ENCODE assay signal across 22 mouse cellular contexts in genomic region chr10:64543647-64544046, GRCm38 (mm10).
DNase-seq lines count a peak whose midpoint lies in the region; ATAC-seq lines count a peak whose summit lies in the region.
"Had no signal": no experiment of that assay in that cellular context is flagged by ENCODE, and none has a peak within 500 bp of the region (broad histone marks: within the 10 kb centered on the region; RNA-seq: fewer than 3 reads in every experiment).

No protein-coding gene starts in this region.

- no peak overlapping the region for H3K27ac ChIP-seq in hindbrain, embryonic 11.5 days (ENCODE audit: low read depth, low read length)
- H3K27ac ChIP-seq in hindbrain, embryonic 13.5 days: no peak overlapping the region
- H3K27ac ChIP-seq in neural tube, embryonic 11.5 days (ENCODE audit: low read depth, low read length): no peak overlapping the region
- H3K27ac ChIP-seq in neural tube, embryonic 15.5 days (replicated peaks): no peak overlapping the region
- no peak overlapping the region for H3K27ac ChIP-seq in forebrain, embryonic 16.5 days (ENCODE audit: low read length)
- H3K27ac ChIP-seq: embryonic facial prominence, embryonic 10.5 days; liver, embryonic 15.5 days had no signal

- peak; percentile 75 for ATAC-seq in hindbrain, embryonic 11.5 days (ENCODE audit: low FRiP score)
- no peak for ATAC-seq in hindbrain, embryonic 13.5 days (ENCODE audit: low FRiP score)
- ATAC-seq in neural tube, embryonic 11.5 days (ENCODE audit: insufficient read depth, low FRiP score, low TSS enrichment): peak; percentile 77
- no peak for ATAC-seq in neural tube, embryonic 15.5 days (ENCODE audit: low FRiP score)
- ATAC-seq in forebrain, embryonic 16.5 days: peak; percentile 83
- ATAC-seq: activated CD4-positive, CD25-positive, alpha-beta regulatory T cell, adult 4 months; lung, postnatal 0 days; Patski had no signal

- no peaks in the 10 kb centered on the region for H3K27me3 ChIP-seq in hindbrain, embryonic 11.5 days (ENCODE audit: control insufficient read depth, insufficient read depth, low read length)
- H3K27me3 ChIP-seq in hindbrain, embryonic 13.5 days: no peaks in the 10 kb centered on the region
- no peaks in the 10 kb centered on the region for H3K27me3 ChIP-seq in neural tube, embryonic 11.5 days (ENCODE audit: control insufficient read depth, insufficient read depth, low read length)
- H3K27me3 ChIP-seq in neural tube, embryonic 15.5 days (replicated peaks): no peaks in the 10 kb centered on the region
- no peaks in the 10 kb centered on the region for H3K27me3 ChIP-seq in forebrain, embryonic 16.5 days (replicated peaks; ENCODE audit: control insufficient read depth, insufficient read depth, low read length)
- H3K27me3 ChIP-seq: liver, embryonic 15.5 days; megakaryocyte, embryonic 14.5 days; Patski had no signal

- H3K4me2 ChIP-seq in hindbrain, embryonic 11.5 days (replicated peaks; ENCODE audit: low read depth, low read length): no peak overlapping the region
- no peak overlapping the region for H3K4me2 ChIP-seq in hindbrain, embryonic 13.5 days
- H3K4me2 ChIP-seq in neural tube, embryonic 11.5 days (ENCODE audit: low read depth): no peak overlapping the region
- no peak overlapping the region for H3K4me2 ChIP-seq in neural tube, embryonic 15.5 days
- no peak overlapping the region for H3K4me2 ChIP-seq in forebrain, embryonic 16.5 days (ENCODE audit: low read length)
- H3K4me2 ChIP-seq: heart, embryonic 11.5 days; liver, embryonic 15.5 days had no signal

- H3K4me3 ChIP-seq in hindbrain, embryonic 11.5 days (ENCODE audit: low read depth, low read length): no peak overlapping the region
- H3K4me3 ChIP-seq in hindbrain, embryonic 13.5 days: no peak overlapping the region
- no peak overlapping the region for H3K4me3 ChIP-seq in neural tube, embryonic 11.5 days (ENCODE audit: low read depth, low read length)
- no peak overlapping the region for H3K4me3 ChIP-seq in neural tube, embryonic 15.5 days (replicated peaks)
- H3K4me3 ChIP-seq in forebrain, embryonic 16.5 days (replicated peaks; ENCODE audit: low read length): no peak overlapping the region
- H3K4me3 ChIP-seq: embryonic facial prominence, embryonic 10.5 days; liver, embryonic 15.5 days; megakaryocyte, embryonic 14.5 days had no signal

- H3K9ac ChIP-seq in hindbrain, embryonic 11.5 days (ENCODE audit: low read depth, low read length): no peak overlapping the region
- no peak overlapping the region for H3K9ac ChIP-seq in hindbrain, embryonic 13.5 days
- H3K9ac ChIP-seq in neural tube, embryonic 11.5 days (ENCODE audit: low read length): no peak overlapping the region
- no peak overlapping the region for H3K9ac ChIP-seq in neural tube, embryonic 15.5 days (replicated peaks)
- no peak overlapping the region for H3K9ac ChIP-seq in forebrain, embryonic 16.5 days (replicated peaks; ENCODE audit: low read depth, low read length)
- H3K9ac ChIP-seq: liver, embryonic 15.5 days had no signal

- H3K9me3 ChIP-seq in hindbrain, embryonic 11.5 days (ENCODE audit: control insufficient read depth, low read length): no peaks in the 10 kb centered on the region
- no peaks in the 10 kb centered on the region for H3K9me3 ChIP-seq in hindbrain, embryonic 13.5 days
- no peaks in the 10 kb centered on the region for H3K9me3 ChIP-seq in neural tube, embryonic 11.5 days (ENCODE audit: control insufficient read depth, low read length)
- H3K9me3 ChIP-seq in neural tube, embryonic 15.5 days (replicated peaks): no peaks in the 10 kb centered on the region
- no peaks in the 10 kb centered on the region for H3K9me3 ChIP-seq in forebrain, embryonic 16.5 days (ENCODE audit: control insufficient read depth, low read length)
- H3K9me3 ChIP-seq: embryonic facial prominence, embryonic 10.5 days; liver, embryonic 15.5 days had no signal

- DNase-seq in hindbrain, embryonic 11.5 days (ENCODE audit: low spot score): peak; percentile 8
- no peak for DNase-seq in neural tube, embryonic 11.5 days (ENCODE audit: low spot score)
- DNase-seq in cerebellum, adult 9-11 months: peak; percentile 5
- DNase-seq in thymus, postnatal 4 days: no peak
- DNase-seq in kidney, postnatal 10 days: no peak
- DNase-seq: adrenal gland, postnatal 25 days; gastrocnemius, postnatal 14 days; heart, postnatal 14 days; kidney, adult 2 months; kidney, postnatal 4 days; right cerebral cortex, postnatal 4 days; thymus, postnatal 25 days had no signal

- H3K36me3 ChIP-seq in hindbrain, embryonic 11.5 days (ENCODE audit: control insufficient read depth, insufficient read depth, low read length): no peaks in the 10 kb centered on the region
- no peaks in the 10 kb centered on the region for H3K36me3 ChIP-seq in hindbrain, embryonic 13.5 days
- no peaks in the 10 kb centered on the region for H3K36me3 ChIP-seq in neural tube, embryonic 11.5 days (ENCODE audit: control insufficient read depth, insufficient read depth, low read length)
- H3K36me3 ChIP-seq in neural tube, embryonic 15.5 days: no peaks in the 10 kb centered on the region
- no peaks in the 10 kb centered on the region for H3K36me3 ChIP-seq in forebrain, embryonic 16.5 days (ENCODE audit: control insufficient read depth, insufficient read depth)
- H3K36me3 ChIP-seq: embryonic facial prominence, embryonic 10.5 days; liver, embryonic 15.5 days had no signal

- 64% methylated on average over 3 of the region's 3 CpGs for WGBS in hindbrain, embryonic 11.5 days
- WGBS in hindbrain, embryonic 13.5 days: 59% methylated on average over 3 of the region's 3 CpGs
- 53% methylated on average over 3 of the region's 3 CpGs for WGBS in neural tube, embryonic 11.5 days
- 41% methylated on average over 3 of the region's 3 CpGs for WGBS in neural tube, embryonic 15.5 days
- 66% methylated on average over 3 of the region's 3 CpGs for WGBS in forebrain, embryonic 16.5 days

- no peaks in the 10 kb centered on the region for H3K4me1 ChIP-seq in hindbrain, embryonic 11.5 days (replicated peaks; ENCODE audit: control insufficient read depth, insufficient read depth, low read length)
- H3K4me1 ChIP-seq in hindbrain, embryonic 13.5 days (replicated peaks): no peaks in the 10 kb centered on the region
- H3K4me1 ChIP-seq in neural tube, embryonic 11.5 days (ENCODE audit: control insufficient read depth, insufficient read depth, low read length): no peaks in the 10 kb centered on the region
- H3K4me1 ChIP-seq in neural tube, embryonic 15.5 days: no peaks in the 10 kb centered on the region
- H3K4me1 ChIP-seq in forebrain, embryonic 16.5 days (replicated peaks; ENCODE audit: control insufficient read depth, insufficient read depth, low read length): no peaks in the 10 kb centered on the region
- H3K4me1 ChIP-seq: embryonic facial prominence, embryonic 10.5 days; liver, embryonic 15.5 days; megakaryocyte, embryonic 14.5 days had no signal

Comparison
In these comparisons a context has a peak if more than half of its experiments do, and no peak if none do; other contexts are left out.
1. ATAC-seq: peak in hindbrain, embryonic 11.5 days (single experiment), neural tube, embryonic 11.5 days (single experiment) and forebrain, embryonic 16.5 days (single experiment); none in hindbrain, embryonic 13.5 days (single experiment) and neural tube, embryonic 15.5 days (single experiment).
2. DNase-seq: peak in hindbrain, embryonic 11.5 days (single experiment) and cerebellum, adult 9-11 months (single experiment); none in neural tube, embryonic 11.5 days (single experiment), thymus, postnatal 4 days (single experiment) and kidney, postnatal 10 days (single experiment).